Mouse (Mus musculus) brain, embryonic 14.5 days (tissue): ENCODE measurements around the gene Col28a1. TPM values are rescaled to one million over a fixed set of nuclear protein-coding genes. Genes with fewer than 3 reads are reported as not detected.

Experiments
- DNase-seq: peaks from one replicate; pipeline ENCODE4 v3.0.0-alpha.2; 2011; ENCODE audit warnings: low read depth
- CTCF ChIP-seq: fragments of 200-500 bp; IDR thresholded peaks from 2 replicates; pipeline ENCODE4 v1.5.1; 2012; ENCODE audit warnings: inconsistent platforms, mild to moderate bottlenecking, moderate library complexity, borderline replicate concordance; ENCODE audit not compliant: insufficient read depth, insufficient read length; ENCODE audit errors: extremely low read depth
- POLR2A ChIP-seq: fragments of 200-500 bp; IDR thresholded peaks from 2 replicates; pipeline ENCODE4 v1.6.1; 2012; ENCODE audit warnings: mild to moderate bottlenecking, inconsistent platforms, borderline replicate concordance; ENCODE audit not compliant: poor library complexity, insufficient read depth, insufficient read length, severe bottlenecking; ENCODE audit errors: extremely low read depth
- polyA plus RNA-seq: library from polyadenylated mRNA; depleted of rRNA; stranded (reverse); fragments of >200 nt; gene quantifications from 2 replicates; pipeline ENCODE4 v1.2.3, GENCODE M21; 2012; rRNA removed

Col28a1 gene
- 0.34 and 0.78 TPM in 2 replicates for polyA plus RNA-seq

GRCm38 (mm10) chr6:8192517-8192916 is at the start of gene Col28a1:
TSS of gene Col28a1 (minus strand) at chr6:8192617.
- no peak for DNase-seq
- TF ChIP-seq POLR2A, result no peak
- TF ChIP-seq CTCF, result no peak

DNA sequence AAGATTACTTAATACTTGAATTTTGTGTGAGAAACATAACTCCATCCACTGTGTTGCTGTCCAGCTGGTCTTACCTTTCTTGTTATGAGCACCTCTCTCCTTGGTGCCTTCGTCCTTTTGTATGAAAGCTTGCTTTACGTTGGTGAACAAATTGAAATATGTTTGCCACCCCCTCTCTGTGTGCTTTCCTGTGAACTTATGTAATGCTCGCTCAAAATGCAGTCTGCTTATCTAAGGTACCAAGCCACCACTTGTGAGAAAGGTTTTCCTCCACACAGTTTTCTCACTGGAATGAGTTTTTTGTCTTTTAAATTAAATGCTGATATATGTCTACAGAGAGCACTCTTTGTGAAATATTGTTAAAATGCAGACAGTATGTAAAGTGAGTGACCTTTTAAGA is 36.2 kb upstream of the Col28a1 start:
- no peak for DNase-seq
- no peak for TF ChIP-seq CTCF
- TF ChIP-seq POLR2A, result no peak

GRCm38 (mm10) chr6:8227035-8227434 is 34.6 kb upstream of the Col28a1 start:
- no peak for TF ChIP-seq CTCF
- no peak for TF ChIP-seq POLR2A
- no peak for DNase-seq

- no peak for TF ChIP-seq POLR2A
- no peak for TF ChIP-seq CTCF
- peak; percentile 6 for DNase-seq
Measured at GRCm38 (mm10) chr6:8210661-8211060, 18.2 kb upstream of the Col28a1 start.

DNA sequence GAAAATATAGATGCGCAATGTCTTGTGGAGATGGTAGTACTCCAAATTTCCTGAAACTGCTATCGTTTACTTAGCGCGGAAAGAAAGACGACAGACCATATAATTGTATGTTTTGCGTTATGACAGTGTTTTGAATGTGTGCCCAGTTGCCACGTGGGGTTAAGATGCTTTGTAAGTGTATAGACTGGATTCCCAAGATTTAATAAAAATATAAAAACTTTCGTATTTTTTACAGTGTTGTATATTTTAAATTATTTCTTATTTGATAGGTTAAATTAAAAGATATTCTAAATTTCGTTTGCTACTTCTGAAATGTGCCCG is 17.4 kb upstream of the Col28a1 start:
- no peak for DNase-seq
- no peak for TF ChIP-seq CTCF
- TF ChIP-seq POLR2A, result no peak

DNA sequence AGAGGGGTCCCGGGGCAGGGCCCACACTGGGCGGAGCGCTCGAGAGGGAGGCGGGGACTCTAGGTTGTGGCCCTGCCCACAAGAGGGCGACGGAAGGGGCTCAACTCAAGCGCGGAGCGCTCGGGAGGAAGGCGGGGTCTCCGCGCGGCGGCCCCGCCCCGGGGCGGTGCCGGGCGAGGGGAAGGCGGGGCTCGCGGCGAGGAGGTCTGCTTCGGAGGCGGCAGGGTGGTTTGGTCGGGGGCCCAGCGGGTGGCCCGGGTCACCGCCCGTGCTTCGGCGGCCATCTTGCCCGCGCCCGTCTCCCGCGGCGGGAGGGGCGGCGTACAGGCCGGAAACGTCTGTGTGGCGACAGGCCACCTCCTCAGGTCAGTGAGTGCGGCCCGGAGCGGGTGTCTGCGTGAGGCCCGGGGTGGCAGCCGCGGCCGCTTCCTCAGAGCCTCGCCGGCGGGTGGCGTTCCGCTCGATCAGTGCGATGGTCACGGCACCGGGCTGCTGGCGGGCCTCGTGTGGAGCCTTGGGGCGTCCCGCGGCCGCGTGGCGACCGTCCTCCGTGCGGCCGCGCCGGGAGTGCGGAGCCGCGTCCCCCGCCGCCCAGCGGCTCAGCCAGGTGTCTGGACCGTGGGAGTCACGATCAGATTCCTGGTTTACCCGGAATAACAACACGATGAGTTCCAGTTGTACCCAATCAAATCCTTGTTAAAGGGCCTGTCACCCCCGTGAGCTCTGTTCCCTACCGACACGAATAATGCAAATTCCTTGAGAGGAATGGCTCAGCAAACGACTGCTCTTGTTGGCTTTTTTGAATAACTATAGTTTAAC is 16.8 kb upstream of the Col28a1 start, which contains the start of gene Mios:
TSS of gene Mios (plus strand) at position 176 of the 819 bp plus-strand sequence.
- DNase-seq, result peak; percentile 96
- TF ChIP-seq CTCF, result peak; percentile 20; the same call in 1 of the 2 replicates
- TF ChIP-seq POLR2A, result peak; percentile 68; the same call in 1 of the 2 replicates

GRCm38 (mm10) chr6:8189917-8190316 is 2.5 kb downstream of the Col28a1 start:
- no peak for DNase-seq
- no peak for TF ChIP-seq CTCF
- no peak for TF ChIP-seq POLR2A

GRCm38 (mm10) chr6:8188599-8189233 is 3.7 kb downstream of the Col28a1 start:
- DNase-seq, result peak; percentile 69
- TF ChIP-seq CTCF (0 out of 2 replicates have a peak, but pooled peaks have one; percentile 13), POLR2A (no peak)

DNA sequence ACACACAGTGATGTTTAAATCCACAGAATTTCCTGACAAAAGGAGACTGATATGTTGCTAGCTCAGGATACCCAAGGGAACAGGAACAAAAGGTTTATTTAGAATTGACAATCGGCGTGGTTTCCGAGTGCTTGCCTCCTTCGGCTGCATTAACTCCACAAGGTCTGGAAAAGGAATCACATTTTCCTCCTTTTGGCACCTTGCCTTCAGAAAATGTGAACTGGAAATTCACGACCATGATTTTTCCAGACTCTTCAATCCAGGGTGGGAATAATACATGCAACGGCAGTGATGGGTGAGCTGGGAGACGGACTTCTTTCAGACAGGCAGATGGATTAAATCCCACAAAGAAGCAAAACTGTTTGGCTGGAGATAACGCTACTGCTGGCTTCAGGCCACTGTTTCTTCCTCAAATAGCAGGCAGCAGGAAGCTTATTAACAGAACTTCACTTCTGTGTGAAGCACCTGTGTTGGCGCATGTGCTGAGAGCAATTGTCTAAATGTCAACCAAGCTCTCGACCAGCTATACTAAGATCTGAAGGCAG is 13.9 kb downstream of the Col28a1 start:
- peak; percentile 84 for DNase-seq
- TF ChIP-seq POLR2A (no peak), CTCF (no peak)

DNA sequence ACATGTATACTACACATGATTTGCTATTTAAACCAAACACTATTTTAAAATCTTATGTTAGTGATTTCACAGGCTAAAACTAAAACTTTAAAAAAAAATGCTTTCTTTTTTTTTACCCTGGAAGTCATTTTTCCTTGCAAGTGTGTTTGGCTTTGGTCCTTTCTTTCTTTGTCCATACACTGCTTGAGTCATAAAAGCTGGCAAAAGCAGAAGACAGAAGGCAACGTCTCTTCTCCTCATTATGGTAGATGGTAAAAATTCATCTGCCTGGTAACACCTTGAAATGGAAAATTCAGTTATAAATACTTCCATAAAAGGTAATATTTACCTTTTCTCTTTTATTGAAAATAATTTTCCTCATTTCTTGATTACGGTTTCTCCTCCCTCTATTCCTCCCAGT is 16.3 kb downstream of the Col28a1 start:
- DNase-seq, result no peak
- no peak for TF ChIP-seq POLR2A
- no peak for TF ChIP-seq CTCF

GRCm38 (mm10) chr6:8175346-8175745 is 17.1 kb downstream of the Col28a1 start:
- no peak for DNase-seq
- no peak for TF ChIP-seq CTCF
- no peak for TF ChIP-seq POLR2A

- peak; percentile 32 for DNase-seq
- TF ChIP-seq CTCF (no peak), POLR2A (no peak)
Measured at GRCm38 (mm10) chr6:8174062-8174461, 18.4 kb downstream of the Col28a1 start.

DNA sequence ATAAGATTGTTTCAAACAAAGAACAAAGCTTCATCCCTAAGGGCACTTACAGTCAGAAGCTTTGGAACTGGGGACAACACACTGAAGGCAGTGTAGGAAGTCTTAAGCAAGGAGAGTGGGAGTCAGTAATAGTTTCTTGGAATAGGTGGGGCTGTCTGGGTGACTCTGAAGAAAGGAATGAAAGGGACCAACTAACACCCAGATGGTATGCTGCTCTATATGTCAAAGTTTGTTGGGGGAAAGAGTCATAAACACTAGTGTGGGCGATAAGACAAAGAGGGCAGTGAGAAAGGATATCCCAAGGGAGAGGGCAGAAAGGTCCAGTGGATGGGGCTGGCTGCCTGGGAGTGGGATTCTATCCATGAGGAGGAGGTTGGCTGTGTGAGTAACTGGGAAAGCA is 20.3 kb downstream of the Col28a1 start:
- no peak for DNase-seq
- TF ChIP-seq CTCF (no peak), POLR2A (no peak)
